Mouse (Mus musculus): ENCODE measurements around the gene Bcl2l13. TPM values are rescaled to one million over a fixed set of nuclear protein-coding genes. Genes with fewer than 3 reads are reported as not detected.
"Not testable (repeated sequence)": the region's sequence is repeated elsewhere in the genome, so short reads cannot be mapped to it uniquely, and the experiment has no call there.

The Bcl2l13 gene
- polyA plus RNA-seq, 1 experiment from 2014 or later: 45.6 TPM

DNA sequence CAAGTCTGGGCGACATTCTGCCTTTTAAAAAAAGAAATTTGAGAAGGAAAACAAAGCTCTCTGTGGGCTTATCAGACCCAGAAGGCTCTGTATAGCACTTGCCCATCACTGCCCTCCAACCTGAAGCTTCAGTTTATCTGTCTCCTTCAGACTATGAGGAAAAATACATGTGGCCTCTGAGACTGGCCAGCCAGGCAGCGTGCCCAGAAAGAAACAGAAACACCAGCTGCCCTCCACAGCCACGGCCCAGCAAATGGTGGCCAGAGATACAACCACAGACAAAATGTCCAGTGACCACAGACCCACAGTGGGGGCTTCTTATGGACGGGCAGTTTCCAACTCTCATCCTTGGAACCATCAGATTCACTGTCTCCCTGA lies 78.5 kb downstream of the Bcl2l13 start:
- 83% methylated on average over 4 of the region's 4 CpGs for WGBS
- no peak overlapping the region for H3K4me3 ChIP-seq (ENCODE audit: low read depth, low read length)
- H3K27ac ChIP-seq (ENCODE audit: low read depth, low read length): no peak overlapping the region
- H3K4me2 ChIP-seq: no peak overlapping the region
- H3K9ac ChIP-seq (ENCODE audit: low read length): no peak overlapping the region
- ATAC-seq (ENCODE audit: low FRiP score) (no peak), DNase-seq (ENCODE audit: low spot score, missing footprints) (no peak)
- H3K36me3 ChIP-seq (ENCODE audit: control insufficient read depth, insufficient read depth, low read length): no peaks in the 10 kb centered on the region
- peaks cover 9% of the 10 kb centered on the region for H3K27me3 ChIP-seq (ENCODE audit: control insufficient read depth, insufficient read depth, low read length)
- peaks cover 3% of the 10 kb centered on the region for H3K4me1 ChIP-seq (ENCODE audit: control insufficient read depth, insufficient read depth, low read length)
- H3K9me3 ChIP-seq (ENCODE audit: control insufficient read depth, low read length): no peaks in the 10 kb centered on the region

DNA sequence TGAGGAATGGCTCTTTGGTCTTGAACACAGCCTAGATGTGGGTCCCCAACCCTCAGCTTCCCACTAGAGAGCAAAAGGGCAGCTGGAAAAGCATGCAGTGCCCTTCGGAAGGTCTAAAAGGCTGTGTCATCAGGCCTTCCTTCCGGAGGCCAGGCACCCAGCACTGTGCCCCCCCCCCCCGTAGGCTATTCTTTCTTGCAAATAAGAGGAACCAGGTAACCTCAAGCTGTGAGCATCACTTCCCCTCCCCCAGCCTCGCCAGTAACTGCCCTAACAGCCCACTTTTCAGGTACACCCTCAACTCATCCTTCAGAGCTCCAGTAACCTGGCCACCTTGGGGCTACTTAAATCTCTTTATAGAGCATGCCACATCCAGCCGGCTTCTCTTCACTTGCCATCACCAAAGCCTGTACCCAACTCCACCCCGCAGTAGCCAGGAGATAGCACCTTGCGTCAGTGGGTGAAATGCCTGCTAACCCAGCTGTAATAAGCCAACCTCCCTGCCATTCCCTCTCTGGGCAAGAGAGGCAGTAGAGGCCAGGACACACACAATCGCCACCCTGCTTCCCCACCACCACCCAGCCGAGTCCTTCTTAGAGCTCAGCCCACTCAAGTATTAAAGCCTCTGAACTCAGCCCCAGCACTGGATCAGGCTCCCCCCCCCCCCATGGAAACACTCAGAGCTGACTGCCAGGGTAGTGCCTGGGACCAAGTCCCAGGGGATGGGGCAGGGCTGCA lies 79.1 kb downstream of the Bcl2l13 start:
- DNase-seq (ENCODE audit: low spot score, missing footprints): no peak
- no peak overlapping the region for H3K27ac ChIP-seq (ENCODE audit: low read depth, low read length)
- no peak overlapping the region for H3K4me2 ChIP-seq
- 44% methylated on average over 9 of the region's 9 CpGs for WGBS
- H3K4me1 ChIP-seq (ENCODE audit: control insufficient read depth, insufficient read depth, low read length): peaks cover 3% of the 10 kb centered on the region
- H3K4me3 ChIP-seq (ENCODE audit: low read depth, low read length): no peak overlapping the region
- no peak for ATAC-seq (ENCODE audit: low FRiP score)
- no peaks in the 10 kb centered on the region for H3K9me3 ChIP-seq (ENCODE audit: control insufficient read depth, low read length)
- H3K36me3 ChIP-seq (ENCODE audit: control insufficient read depth, insufficient read depth, low read length): no peaks in the 10 kb centered on the region
- H3K9ac ChIP-seq (ENCODE audit: low read length): no peak overlapping the region
- peaks cover 9% of the 10 kb centered on the region for H3K27me3 ChIP-seq (ENCODE audit: control insufficient read depth, insufficient read depth, low read length)

DNA sequence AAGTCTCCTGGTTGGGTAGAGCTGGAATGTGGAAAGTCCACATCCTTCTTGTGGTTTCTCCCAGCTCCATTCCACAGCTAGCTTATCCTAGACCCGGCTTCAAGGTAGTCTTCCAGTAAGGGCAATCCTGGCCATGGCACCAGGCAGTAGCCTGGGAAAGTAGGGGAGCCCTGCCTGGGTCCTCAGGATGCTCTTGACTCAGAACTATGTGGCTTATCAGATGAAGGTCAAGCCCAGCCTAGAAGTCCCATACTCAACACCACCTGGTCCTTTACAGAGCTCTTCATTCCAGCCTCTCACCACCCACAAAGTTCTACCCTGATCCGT lies 79.6 kb downstream of the Bcl2l13 start:
- DNase-seq (ENCODE audit: low spot score, missing footprints) (no peak), ATAC-seq (ENCODE audit: low FRiP score) (no peak)
- Histone ChIP-seq H3K36me3 (ENCODE audit: control insufficient read depth, insufficient read depth, low read length) (no peaks in the 10 kb centered on the region), H3K4me3 (ENCODE audit: low read depth, low read length) (no peak overlapping the region), H3K9ac (ENCODE audit: low read length) (no peak overlapping the region), H3K27me3 (ENCODE audit: control insufficient read depth, insufficient read depth, low read length) (peaks cover 9% of the 10 kb centered on the region), H3K4me2 (no peak overlapping the region), H3K9me3 (ENCODE audit: control insufficient read depth, low read length) (no peaks in the 10 kb centered on the region), H3K4me1 (ENCODE audit: control insufficient read depth, insufficient read depth, low read length) (peaks cover 3% of the 10 kb centered on the region), H3K27ac (ENCODE audit: low read depth, low read length) (no peak overlapping the region)
- 27% methylated on average over 2 of the region's 2 CpGs for WGBS

DNA sequence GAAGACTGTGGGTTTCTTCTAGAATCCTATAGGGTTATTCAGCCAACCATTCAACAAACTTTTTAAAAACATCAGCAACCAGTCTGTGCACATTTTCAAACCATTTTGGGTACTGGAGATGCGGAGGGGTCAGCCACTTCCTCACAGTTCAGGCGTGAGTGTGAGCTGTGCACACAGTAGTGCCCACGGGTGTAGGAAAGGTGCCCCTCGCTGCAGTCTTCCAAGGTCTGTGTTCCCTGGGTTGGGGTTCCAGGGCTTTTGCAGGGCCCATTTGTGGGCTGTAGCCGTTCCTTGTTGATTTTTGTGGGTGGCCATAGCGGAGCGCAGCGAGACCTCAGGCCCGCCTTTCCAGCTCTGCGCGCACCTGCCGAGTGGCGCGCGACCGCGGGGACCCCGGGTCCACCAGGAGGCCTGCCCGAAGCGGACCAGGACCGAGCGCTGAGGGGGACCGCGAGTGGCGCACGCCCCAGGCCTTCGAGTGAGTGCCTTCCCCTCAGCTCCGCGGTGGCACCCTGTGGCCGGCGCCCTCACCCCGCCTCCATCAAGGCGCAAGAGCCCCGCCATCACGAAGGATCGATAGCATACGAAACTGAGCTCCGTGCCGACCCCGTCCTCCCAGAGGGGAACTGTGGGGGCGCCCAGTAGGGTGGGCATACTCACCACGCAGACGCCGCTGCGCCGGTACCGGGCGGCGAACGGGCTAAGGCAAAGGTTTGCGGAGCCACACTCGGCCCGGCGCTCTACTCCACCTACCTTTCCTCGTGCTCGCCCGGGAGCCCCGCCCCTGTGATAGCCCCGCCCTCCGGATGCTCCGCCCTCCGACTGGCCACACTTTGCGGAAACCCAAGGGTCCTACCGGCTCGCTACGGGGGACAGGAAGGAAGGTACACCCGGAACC lies 80.3 kb downstream of the Bcl2l13 start, which contains the start of gene Bid:
Gene Bid, minus strand, starts transcription at position 780 of the 898 bp plus-strand sequence.
- Histone ChIP-seq H3K36me3 (ENCODE audit: control insufficient read depth, insufficient read depth, low read length) (no peaks in the 10 kb centered on the region), H3K9me3 (ENCODE audit: control insufficient read depth, low read length) (no peaks in the 10 kb centered on the region), H3K27me3 (ENCODE audit: control insufficient read depth, insufficient read depth, low read length) (peaks cover 9% of the 10 kb centered on the region), H3K27ac (ENCODE audit: low read depth, low read length) (no peak within 1 kb of the TSS), H3K4me3 (ENCODE audit: low read depth, low read length) (peak within 1 kb of the TSS; percentile 44), H3K4me1 (ENCODE audit: control insufficient read depth, insufficient read depth, low read length) (peaks cover 3% of the 10 kb centered on the region), H3K4me2 (peak within 1 kb of the TSS; percentile 97), H3K9ac (ENCODE audit: low read length) (peak within 1 kb of the TSS; percentile 43)
- ATAC-seq (ENCODE audit: low FRiP score): peak; percentile 94
- DNase-seq (ENCODE audit: low spot score, missing footprints): peak; percentile 99
- under 1% methylated on average over 63 of the region's 67 CpGs for WGBS

DNA sequence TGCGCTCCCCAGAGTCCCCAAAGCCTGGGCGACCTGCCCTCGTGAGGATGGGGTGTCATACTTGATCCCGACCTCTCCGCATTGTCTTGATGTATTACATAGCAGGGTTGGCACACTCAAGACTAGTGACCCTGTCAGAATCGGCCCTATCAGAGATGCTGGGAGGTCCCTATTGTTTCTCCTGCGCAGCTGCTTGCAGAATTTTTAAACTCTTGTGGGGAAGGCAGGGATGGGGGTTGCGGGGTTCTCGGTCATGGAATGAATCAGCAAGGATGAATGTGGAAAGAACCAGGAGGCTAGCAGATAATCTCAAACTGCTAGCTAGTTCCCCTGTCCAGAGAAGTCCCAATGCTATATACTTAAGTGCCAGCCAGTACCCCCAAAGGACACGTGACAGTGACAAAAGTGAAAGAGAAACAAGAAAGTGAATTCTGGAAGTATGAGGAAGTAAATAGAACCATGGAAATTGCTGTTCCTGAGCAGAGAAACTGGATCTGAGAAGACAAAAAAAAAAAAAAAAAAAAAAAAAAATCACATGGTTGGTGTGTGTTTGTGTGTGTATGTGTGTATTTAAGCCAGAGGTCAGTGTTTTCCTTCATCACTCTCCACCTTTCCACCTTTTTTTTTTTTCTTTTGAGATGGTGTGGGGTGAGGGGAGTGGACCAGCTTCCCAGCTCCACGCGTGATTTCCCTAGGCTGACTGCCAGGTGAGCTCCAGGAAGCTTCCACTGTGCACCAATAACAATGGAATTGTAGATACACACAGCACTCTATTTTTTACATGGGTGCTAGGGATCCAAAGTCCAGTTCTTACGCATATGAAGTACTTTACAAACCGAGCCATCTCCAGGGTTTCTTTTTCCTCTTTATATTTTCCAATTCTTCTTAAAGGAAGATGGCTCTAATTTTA lies 81.2 kb downstream of the Bcl2l13 start:
- H3K9ac ChIP-seq (ENCODE audit: low read length): peak overlapping the region; percentile 43; the same call in 1 of the 2 replicates
- not testable (repeated sequence) for ATAC-seq (ENCODE audit: low FRiP score); H3K27me3 ChIP-seq (ENCODE audit: control insufficient read depth, insufficient read depth, low read length); H3K27ac ChIP-seq (ENCODE audit: low read depth, low read length); H3K4me1 ChIP-seq (ENCODE audit: control insufficient read depth, insufficient read depth, low read length); H3K36me3 ChIP-seq (ENCODE audit: control insufficient read depth, insufficient read depth, low read length); DNase-seq (ENCODE audit: low spot score, missing footprints); H3K9me3 ChIP-seq (ENCODE audit: control insufficient read depth, low read length)
- 30% methylated on average over 10 of the region's 14 CpGs for WGBS
- H3K4me2 ChIP-seq: peak overlapping the region; percentile 97
- peak overlapping the region; percentile 44 for H3K4me3 ChIP-seq (ENCODE audit: low read depth, low read length)

DNA sequence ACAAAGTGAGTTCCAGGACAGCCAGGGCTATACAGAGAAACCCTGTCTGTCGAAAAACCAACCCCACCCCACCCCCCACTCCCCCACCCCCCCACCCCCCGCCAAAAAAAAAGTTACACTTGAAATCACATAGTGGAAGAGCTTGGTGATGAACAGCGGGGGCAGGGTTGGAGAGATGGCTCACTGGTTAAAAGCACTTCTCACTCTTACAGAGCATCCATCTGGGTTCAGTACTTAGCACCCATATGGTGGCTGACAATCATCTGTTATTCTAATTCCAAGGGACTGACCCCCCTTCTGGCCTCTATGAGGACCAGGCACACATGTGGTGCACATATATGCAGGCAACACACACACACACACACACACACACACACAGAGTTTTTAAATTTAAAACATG lies 82.0 kb downstream of the Bcl2l13 start:
- Histone ChIP-seq H3K27me3 (ENCODE audit: control insufficient read depth, insufficient read depth, low read length) (peaks cover 9% of the 10 kb centered on the region), H3K4me2 (no peak overlapping the region), H3K27ac (ENCODE audit: low read depth, low read length) (no peak overlapping the region), H3K4me3 (ENCODE audit: low read depth, low read length) (no peak overlapping the region), H3K9me3 (ENCODE audit: control insufficient read depth, low read length) (no peaks in the 10 kb centered on the region), H3K4me1 (ENCODE audit: control insufficient read depth, insufficient read depth, low read length) (peaks cover 3% of the 10 kb centered on the region), H3K9ac (ENCODE audit: low read length) (no peak overlapping the region), H3K36me3 (ENCODE audit: control insufficient read depth, insufficient read depth, low read length) (no peaks in the 10 kb centered on the region)
- WGBS: 53% methylated on average over 3 of the region's 3 CpGs
- ATAC-seq (ENCODE audit: low FRiP score) (no peak), DNase-seq (ENCODE audit: low spot score, missing footprints) (no peak)

DNA sequence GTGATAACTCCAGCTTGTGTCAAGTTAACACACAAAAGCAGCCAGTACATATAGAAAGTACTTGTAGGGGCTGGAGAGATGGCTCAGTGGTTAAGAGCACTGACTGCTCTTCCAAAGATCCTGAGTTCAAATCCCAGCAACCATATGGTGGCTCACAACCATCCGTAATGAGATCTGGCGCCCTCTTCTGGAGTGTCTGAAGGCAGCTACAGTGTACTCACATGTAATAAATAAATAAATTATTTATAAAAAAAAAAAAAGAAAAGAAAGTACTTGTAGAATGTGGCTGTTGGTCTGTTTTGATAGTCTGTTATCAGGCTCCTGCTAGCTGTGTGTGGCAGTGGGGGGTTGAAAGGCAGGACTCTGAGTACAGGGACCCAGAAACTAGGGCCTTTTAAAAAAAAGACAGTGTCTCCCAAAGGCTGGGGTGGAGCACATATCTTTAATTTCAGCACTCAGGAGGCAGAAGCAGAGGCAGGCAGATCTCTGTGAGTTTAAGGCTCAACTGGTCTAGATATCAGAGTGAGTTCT lies 88.8 kb downstream of the Bcl2l13 start:
- H3K4me1 ChIP-seq (ENCODE audit: control insufficient read depth, insufficient read depth, low read length); ATAC-seq (ENCODE audit: low FRiP score); H3K9me3 ChIP-seq (ENCODE audit: control insufficient read depth, low read length); H3K4me3 ChIP-seq (ENCODE audit: low read depth, low read length); H3K27ac ChIP-seq (ENCODE audit: low read depth, low read length); H3K36me3 ChIP-seq (ENCODE audit: control insufficient read depth, insufficient read depth, low read length); H3K9ac ChIP-seq (ENCODE audit: low read length); H3K4me2 ChIP-seq; H3K27me3 ChIP-seq (ENCODE audit: control insufficient read depth, insufficient read depth, low read length): not testable (repeated sequence)
- peak; percentile 31 for DNase-seq (ENCODE audit: low spot score, missing footprints)
- WGBS: 75% methylated on average over 2 of the region's 2 CpGs

DNA sequence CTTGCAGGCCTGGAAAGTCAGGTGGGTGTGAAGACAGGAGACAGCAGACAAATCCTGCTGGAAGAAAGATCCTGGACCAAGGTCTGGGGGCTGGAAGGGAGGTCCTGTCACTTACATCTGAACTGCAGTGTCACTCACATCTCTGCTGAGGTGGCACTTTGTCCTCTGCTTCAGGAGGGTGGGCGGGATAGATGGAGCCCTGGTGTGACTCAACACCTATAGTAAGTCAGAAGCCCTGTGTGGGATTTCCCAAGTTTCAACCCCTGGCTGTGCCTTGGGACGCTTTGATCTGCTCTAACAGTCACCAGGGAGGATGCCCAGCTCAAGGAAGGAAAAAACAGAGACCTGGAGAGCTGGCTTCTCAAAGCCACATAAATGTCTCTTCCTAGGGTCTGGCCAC lies 90.9 kb downstream of the Bcl2l13 start:
- H3K9me3 ChIP-seq (ENCODE audit: control insufficient read depth, low read length): no peaks in the 10 kb centered on the region
- ATAC-seq (ENCODE audit: low FRiP score): no peak
- no peak overlapping the region for H3K4me3 ChIP-seq (ENCODE audit: low read depth, low read length)
- H3K4me2 ChIP-seq: no peak overlapping the region
- no peak overlapping the region for H3K27ac ChIP-seq (ENCODE audit: low read depth, low read length)
- no peaks in the 10 kb centered on the region for H3K4me1 ChIP-seq (ENCODE audit: control insufficient read depth, insufficient read depth, low read length)
- H3K27me3 ChIP-seq (ENCODE audit: control insufficient read depth, insufficient read depth, low read length): no peaks in the 10 kb centered on the region
- H3K9ac ChIP-seq (ENCODE audit: low read length): no peak overlapping the region
- H3K36me3 ChIP-seq (ENCODE audit: control insufficient read depth, insufficient read depth, low read length): no peaks in the 10 kb centered on the region
- DNase-seq (ENCODE audit: low spot score, missing footprints): peak; percentile 33
- 48% methylated on average over 2 of the region's 2 CpGs for WGBS
